In the genomic region with DNA sequence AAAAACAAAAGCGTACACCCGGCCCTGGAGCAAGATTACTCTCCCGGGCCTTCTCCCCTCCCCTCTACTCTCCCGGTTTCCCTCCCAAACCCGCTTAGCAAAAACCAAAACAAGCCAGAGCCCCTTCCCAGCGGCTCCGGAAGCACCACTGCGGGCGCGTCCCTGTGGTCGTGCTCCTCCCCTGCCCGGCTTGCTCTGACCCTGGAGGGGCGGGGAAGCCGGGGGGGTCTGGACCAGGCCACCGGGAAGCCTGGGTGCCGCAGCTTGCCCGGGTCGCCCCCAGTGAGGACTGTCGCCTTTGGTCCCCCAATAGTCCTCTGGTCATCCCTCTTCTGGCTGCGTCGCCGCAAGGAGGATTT, we compare ENCODE assay signal across 8 mouse cellular contexts. TPM values are rescaled to one million over a fixed set of nuclear protein-coding genes. Genes with fewer than 3 reads are reported as not detected.
DNase-seq lines count a peak whose midpoint lies in the region; ATAC-seq and TF ChIP-seq lines count a peak whose summit lies in the region.

No protein-coding gene starts in this region.

- no peaks in the 10 kb centered on the region for H3K9me3 ChIP-seq in intestine, embryonic 14.5 days (ENCODE audit: control insufficient read depth, low read length)
- no peaks in the 10 kb centered on the region for H3K9me3 ChIP-seq in liver, embryonic 15.5 days (replicated peaks)

- H3K27ac ChIP-seq in intestine, embryonic 14.5 days (ENCODE audit: low read depth): peak overlapping the region; percentile 99
- peak overlapping the region; percentile 51 for H3K27ac ChIP-seq in liver, embryonic 15.5 days (replicated peaks)

- H3K79me2 ChIP-seq in myocyte (ENCODE audit: control insufficient read depth, insufficient read depth): peaks cover 19% of the 10 kb centered on the region

- H3K27me3 ChIP-seq in intestine, embryonic 14.5 days (replicated peaks; ENCODE audit: control insufficient read depth, insufficient read depth, low read length): no peaks in the 10 kb centered on the region
- H3K27me3 ChIP-seq in liver, embryonic 15.5 days: peaks cover 42% of the 10 kb centered on the region
- H3K27me3 ChIP-seq in myocyte (ENCODE audit: control insufficient read depth, insufficient read depth, insufficient read length): no peaks in the 10 kb centered on the region

- peaks cover 15% of the 10 kb centered on the region for H3K4me1 ChIP-seq in intestine, embryonic 14.5 days (replicated peaks; ENCODE audit: control insufficient read depth, insufficient read depth, low read length)
- H3K4me1 ChIP-seq in liver, embryonic 15.5 days (replicated peaks): peaks cover 10% of the 10 kb centered on the region; the same call in 1 of the 2 replicates

- peak overlapping the region; percentile 86 for H3K4me3 ChIP-seq in intestine, embryonic 14.5 days (ENCODE audit: low read depth, low read length)
- peak overlapping the region; percentile 60 for H3K4me3 ChIP-seq in liver, embryonic 15.5 days (replicated peaks)
- peak overlapping the region; percentile 89 for H3K4me3 ChIP-seq in myocyte

- peak overlapping the region; percentile 54 for H3K4me2 ChIP-seq in intestine, embryonic 14.5 days (ENCODE audit: low read length)
- peak overlapping the region; percentile 80 for H3K4me2 ChIP-seq in liver, embryonic 15.5 days
- peak overlapping the region; percentile 81 for H3K4me2 ChIP-seq in myocyte (ENCODE audit: low read depth)

- no peaks in the 10 kb centered on the region for H3K36me3 ChIP-seq in intestine, embryonic 14.5 days (ENCODE audit: control insufficient read depth, insufficient read depth, low read length)
- no peaks in the 10 kb centered on the region for H3K36me3 ChIP-seq in liver, embryonic 15.5 days (replicated peaks)
- H3K36me3 ChIP-seq in myocyte (ENCODE audit: control insufficient read depth, insufficient read depth): no peaks in the 10 kb centered on the region

- peak; percentile 62 to 73 for DNase-seq in adrenal gland, adult 18-20 months (ENCODE audit: low spot score in 2 of 2)
- DNase-seq in adrenal gland, adult 2 months: no peak
- peak; percentile 10 for DNase-seq in brain, adult 2 months (ENCODE audit: low read depth, low spot score)
- DNase-seq in gastrocnemius, postnatal 25 days: peak; percentile 59
- DNase-seq in intestine, embryonic 14.5 days (ENCODE audit: low spot score): no peak
- DNase-seq in thymus, postnatal 25 days: peak; percentile 57

- peak; percentile 36 for TF ChIP-seq POLR2A in myocyte (IDR thresholded peaks at IDR 0.05; ENCODE audit: insufficient read length, low read depth)

- peak overlapping the region; percentile 53 for H3ac ChIP-seq in myocyte (ENCODE audit: control insufficient read depth, insufficient read length)

- peak overlapping the region; percentile 96 for H3K9ac ChIP-seq in intestine, embryonic 14.5 days (ENCODE audit: low read length)
- H3K9ac ChIP-seq in liver, embryonic 15.5 days: peak overlapping the region; percentile 21; the same call in 1 of the 2 replicates

- under 1% methylated on average over 22 of the region's 22 CpGs for WGBS in intestine, embryonic 14.5 days
- under 1% methylated on average over 22 of the region's 22 CpGs for WGBS in liver, embryonic 15.5 days (ENCODE audit: insufficient replicate concordance)

- peak; percentile 74 for ATAC-seq in intestine, embryonic 14.5 days (replicated peaks; ENCODE audit: low FRiP score, low TSS enrichment, low read depth)
- peak; percentile 63 for ATAC-seq in liver, embryonic 15.5 days (ENCODE audit: insufficient read depth)

TF ChIP-seq in myocyte, 11 proteins besides CTCF, POLR2A, EP300 and RAD21:
- no peak for TF ChIP-seq MYOD1 (IDR thresholded peaks at IDR 0.05; ENCODE audit: control insufficient read depth in 1 of 3, insufficient read length in 2 of 3, low read depth in 2 of 3)
- no peak for TF ChIP-seq E2F4 (IDR thresholded peaks at IDR 0.05; ENCODE audit: insufficient read depth)
- peak; percentile 39 for TF ChIP-seq POLR2AphosphoS2 (IDR thresholded peaks at IDR 0.05; ENCODE audit: insufficient read length, low read depth)
- no peak for TF ChIP-seq TCF12 (IDR thresholded peaks at IDR 0.05; ENCODE audit: insufficient read depth, poor library complexity, severe bottlenecking)
- no peak for TF ChIP-seq CEBPB (IDR thresholded peaks at IDR 0.05; ENCODE audit: insufficient read depth, poor library complexity, severe bottlenecking)
- no peak for TF ChIP-seq MAX (IDR thresholded peaks at IDR 0.05; ENCODE audit: low read depth)

RNA-seq across cellular contexts. Expression of gene Pde5a, which starts 0.8 kb away (rescaled TPM):
- total RNA-seq in adrenal gland, adult 18-20 months (2021): 10 to 100 TPM; 43.8 to 46.0 TPM
- 10 to 100 TPM; 46.5 to 48.8 TPM for total RNA-seq in adrenal gland, adult 2 months (2021)
- polyA plus RNA-seq in adrenal gland, adult 2 months (2012; rRNA removed): 4.6 and 7.3 TPM in 2 replicates
- total RNA-seq in gastrocnemius, postnatal 25 days (2021): 1 to 10 TPM; 2.3 to 3.0 TPM
- polyA plus RNA-seq in intestine, embryonic 14.5 days (2014; fragmentation: Nextera tagmentation; extraction: Ambion mirVana): 31.6 and 33.8 TPM in 2 replicates
- polyA plus RNA-seq in liver, embryonic 15.5 days (2015; fragmentation: Nextera tagmentation; extraction: Ambion mirVana): 0.99 and 1.2 TPM in 2 replicates
- polyA plus RNA-seq in myocyte (2012; fragmentation: generic; extraction: Trizol): 4.5 TPM

Comparison
In these comparisons a context has a peak if more than half of its experiments do, and no peak if none do; other contexts are left out.
1. DNase-seq: peak in adrenal gland, adult 18-20 months (2 of 2), brain, adult 2 months (single experiment), gastrocnemius, postnatal 25 days (single experiment) and thymus, postnatal 25 days (single experiment); none in adrenal gland, adult 2 months (single experiment) and intestine, embryonic 14.5 days (single experiment).
2. Peak in every context shown above with its lines, with median percentiles within 50 percentile points of each other: H3K4me2 ChIP-seq and H3K4me3 ChIP-seq.